Mouse (Mus musculus) midbrain, embryonic 14.5 days (tissue): ENCODE measurements at regions not wholly inside any gene's neighbourhood (a gene's known extent, or its start where the extent isn't known, plus 50 kb on each side); places are given as distances from the start of the nearest gene placed in this dataset.

ENCODE experiments used
- ATAC-seq: fragments of 200-750 bp; cut with Nextera tagmentation; 2 replicates; pipeline ENCODE4 v1.8.0; 2017; ENCODE audit warnings: moderate number of reproducible peaks, moderate library complexity; ENCODE audit not compliant: low FRiP score, low TSS enrichment
- DNase-seq: peaks from one replicate; pipeline ENCODE4 v3.0.0-alpha.2; 2015
- H3K27ac ChIP-seq: fragments of 300-500 bp; sonication (generic); replicated peaks from 2 replicates; pipeline ENCODE4 v1.5.1; 2014; ENCODE audit warnings: mild to moderate bottlenecking, low read depth, low read length, moderate library complexity
- H3K27me3 ChIP-seq: fragments of 300-500 bp; sonication (generic); 2 replicates; pipeline ENCODE4 v1.6.1; 2014; ENCODE audit warnings: low read length, control low read depth, mixed read lengths; ENCODE audit not compliant: control insufficient read depth, insufficient read depth
- H3K36me3 ChIP-seq: fragments of 300-500 bp; sonication (generic); 2 replicates; pipeline ENCODE4 v1.6.1; 2014; ENCODE audit warnings: low read length, control low read depth; ENCODE audit not compliant: control insufficient read depth, insufficient read depth
- H3K4me1 ChIP-seq: fragments of 300-500 bp; sonication (generic); 2 replicates; pipeline ENCODE4 v1.6.1; 2014; ENCODE audit warnings: mild to moderate bottlenecking, antibody characterized with exemption, low read length, control low read depth; ENCODE audit not compliant: control insufficient read depth, insufficient read depth
- H3K4me2 ChIP-seq: fragments of 300-500 bp; sonication (generic); 2 replicates; pipeline ENCODE4 v1.6.1; 2014; ENCODE audit warnings: mild to moderate bottlenecking, low read length, moderate library complexity
- H3K4me3 ChIP-seq: fragments of 300-500 bp; sonication (generic); replicated peaks from 2 replicates; pipeline ENCODE4 v1.5.1; 2014; ENCODE audit warnings: low read depth, low read length
- H3K9ac ChIP-seq: fragments of 300-500 bp; sonication (generic); replicated peaks from 2 replicates; pipeline ENCODE4 v1.6.1; 2014; ENCODE audit warnings: mild to moderate bottlenecking, low read length, moderate library complexity
- H3K9me3 ChIP-seq: fragments of 300-500 bp; sonication (generic); 2 replicates; pipeline ENCODE4 v1.6.1; 2016; ENCODE audit warnings: low read length, control low read depth, mixed read lengths; ENCODE audit not compliant: control insufficient read depth
- WGBS: fragments of 180-500 bp; shearing (Covaris S2); extraction: QIAGEN DNeasy Blood & Tissue Kit; methylation state at CpG from one replicate; pipeline ENCODE4 v1.1.7; 2014; 5-methylcytosine and 5-hydroxymethylcytosine counted together

DNA sequence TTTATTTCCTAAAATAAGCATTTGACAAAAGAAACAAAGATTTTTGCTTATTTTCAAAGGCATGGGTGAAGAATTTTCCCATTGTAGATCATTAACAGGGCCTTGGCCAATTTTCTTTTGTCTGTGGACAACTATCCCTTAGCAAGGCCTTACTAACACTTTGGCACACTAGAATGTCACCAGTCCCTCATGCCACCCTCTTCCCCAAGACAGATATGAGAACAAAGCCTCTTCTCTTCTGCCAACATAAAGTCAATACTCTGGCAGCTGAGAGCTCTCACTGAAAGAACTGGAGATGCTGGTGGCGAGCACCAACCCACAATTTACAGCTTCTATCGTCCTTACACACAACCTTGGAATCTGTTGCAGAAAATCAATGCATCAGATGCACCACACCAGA lies 215.1 kb upstream of the Tmeff2 start:
- Histone ChIP-seq H3K9ac (no peak overlapping the region), H3K27me3 (no peaks in the 10 kb centered on the region), H3K9me3 (no peaks in the 10 kb centered on the region), H3K4me3 (no peak overlapping the region), H3K4me1 (no peaks in the 10 kb centered on the region), H3K4me2 (no peak overlapping the region), H3K27ac (no peak overlapping the region; the same call in 1 of the 2 replicates), H3K36me3 (no peaks in the 10 kb centered on the region)
- 66% methylated on average over 2 of the region's 2 CpGs for WGBS
- ATAC-seq (no peak), DNase-seq (no peak)

DNA sequence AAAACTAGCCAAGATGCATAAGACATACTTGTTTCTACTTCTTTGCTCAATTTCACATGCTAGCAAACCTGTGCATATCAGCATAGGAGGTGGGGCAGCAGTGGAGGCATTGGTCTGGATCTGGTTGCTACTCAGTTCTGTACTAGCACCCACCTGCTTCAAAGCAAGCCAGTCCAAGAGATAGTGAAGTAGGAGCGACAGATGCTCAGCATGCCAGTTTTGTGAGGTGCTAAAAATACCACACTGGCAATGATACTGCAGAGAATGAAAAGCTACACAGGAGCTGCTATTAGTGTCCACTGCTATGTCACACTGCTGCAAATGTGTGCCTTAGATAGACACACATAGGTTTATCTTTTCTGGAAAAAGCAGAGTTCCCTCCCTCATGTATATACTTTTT lies 203.5 kb upstream of the Tmeff2 start:
- Histone ChIP-seq H3K27ac (no peak overlapping the region), H3K4me2 (no peak overlapping the region), H3K36me3 (no peaks in the 10 kb centered on the region), H3K9ac (no peak overlapping the region), H3K4me1 (no peaks in the 10 kb centered on the region), H3K4me3 (no peak overlapping the region), H3K9me3 (no peaks in the 10 kb centered on the region), H3K27me3 (no peaks in the 10 kb centered on the region)
- no peak for DNase-seq
- 92% methylated on average over 1 of the region's 1 CpGs for WGBS
- no peak for ATAC-seq

DNA sequence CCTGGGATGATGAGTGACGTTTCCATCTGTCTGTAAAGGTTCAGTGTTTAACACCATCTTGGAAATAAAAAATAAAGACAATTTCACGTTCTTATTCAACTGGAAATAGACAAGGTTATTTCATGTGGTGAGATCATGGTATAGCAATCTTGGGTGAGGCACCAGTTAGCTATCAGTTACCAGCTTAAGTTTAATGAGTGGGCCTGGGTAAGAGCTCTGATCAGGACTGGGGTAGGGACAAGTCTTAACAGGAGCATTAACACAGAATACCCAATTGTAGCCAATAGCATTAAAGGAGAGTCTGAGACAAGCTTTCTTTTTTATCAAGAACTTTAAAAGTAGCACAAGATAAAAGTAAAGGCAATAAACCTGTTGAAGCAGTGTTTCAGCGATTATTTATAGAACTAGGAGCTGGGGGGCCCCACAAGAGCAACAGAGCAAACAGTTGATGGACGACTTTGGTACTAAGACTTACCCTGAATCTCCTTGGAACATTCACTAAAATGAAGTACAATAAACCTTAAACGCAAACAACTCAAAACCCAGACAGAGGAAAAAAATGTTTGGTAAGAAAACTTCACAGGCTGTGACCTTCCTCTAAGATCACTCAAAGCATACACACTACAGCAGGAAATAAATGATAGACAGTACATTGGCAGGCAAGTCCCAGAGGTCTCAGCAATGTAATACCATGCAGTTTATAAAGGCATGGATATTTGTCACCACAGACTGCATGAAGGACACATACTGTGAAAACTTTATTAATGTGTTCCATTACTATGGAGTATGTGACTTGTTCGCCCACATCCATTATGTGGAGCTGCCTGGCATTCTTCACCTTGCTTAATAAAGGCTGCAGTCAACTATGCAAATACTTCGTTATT lies 202.9 kb upstream of the Tmeff2 start:
- no peak for ATAC-seq
- 86% methylated on average over 7 of the region's 7 CpGs for WGBS
- Histone ChIP-seq H3K36me3 (no peaks in the 10 kb centered on the region), H3K4me2 (no peak overlapping the region), H3K9me3 (no peaks in the 10 kb centered on the region), H3K4me3 (no peak overlapping the region), H3K27ac (no peak overlapping the region), H3K9ac (no peak overlapping the region), H3K27me3 (no peaks in the 10 kb centered on the region), H3K4me1 (no peaks in the 10 kb centered on the region)
- DNase-seq = no peak

DNA sequence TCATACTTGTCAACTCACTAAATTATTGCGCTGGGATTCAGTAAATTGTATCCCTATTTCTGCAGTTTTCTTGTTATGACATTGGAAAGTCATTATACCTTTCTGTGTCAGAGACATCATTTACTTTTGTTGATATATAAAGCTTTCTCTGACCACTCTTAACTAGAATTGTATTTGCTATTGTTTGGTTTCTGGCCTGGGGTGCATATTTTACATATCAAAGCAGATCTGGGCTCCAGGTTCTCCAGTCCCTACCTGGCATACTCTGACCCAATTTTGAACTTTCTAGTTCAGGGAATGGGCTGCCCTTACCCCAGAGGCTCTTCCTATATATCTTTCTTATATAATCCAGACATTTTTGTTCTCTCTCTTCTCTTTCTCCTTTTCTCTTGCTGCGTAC lies 195.8 kb upstream of the Tmeff2 start:
- no peak for DNase-seq
- 92% methylated on average over 2 of the region's 2 CpGs for WGBS
- H3K4me2 ChIP-seq = no peak overlapping the region
- no peaks in the 10 kb centered on the region; the same call in 1 of the 2 replicates for H3K9me3 ChIP-seq
- ATAC-seq = no peak
- no peaks in the 10 kb centered on the region for H3K4me1 ChIP-seq
- H3K27me3 ChIP-seq = no peaks in the 10 kb centered on the region
- H3K36me3 ChIP-seq = no peaks in the 10 kb centered on the region
- no peak overlapping the region for H3K9ac ChIP-seq
- H3K27ac ChIP-seq = no peak overlapping the region
- no peak overlapping the region for H3K4me3 ChIP-seq

DNA sequence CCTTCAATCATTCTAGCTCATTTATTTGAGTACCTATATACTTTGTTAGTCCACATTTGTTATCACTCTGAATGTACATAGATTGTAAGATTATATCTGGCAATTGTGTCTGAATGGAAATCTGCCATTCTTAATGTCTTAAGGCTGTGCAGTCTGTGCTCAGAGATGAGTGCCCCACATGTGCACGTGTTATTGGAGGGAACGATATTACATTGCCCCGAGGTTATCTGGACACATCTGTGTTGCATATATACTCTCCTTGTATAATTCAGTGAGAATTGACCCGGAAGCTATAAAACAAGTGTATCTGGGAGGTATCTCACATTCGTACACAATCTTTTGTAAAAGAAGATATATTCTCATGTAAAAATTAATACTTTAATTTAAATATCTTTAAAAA lies 155.4 kb upstream of the Tmeff2 start:
- WGBS = 75% methylated on average over 5 of the region's 5 CpGs
- Histone ChIP-seq H3K4me1 (no peaks in the 10 kb centered on the region), H3K9me3 (no peaks in the 10 kb centered on the region), H3K9ac (no peak overlapping the region), H3K4me3 (no peak overlapping the region), H3K36me3 (no peaks in the 10 kb centered on the region), H3K27ac (no peak overlapping the region), H3K4me2 (no peak overlapping the region), H3K27me3 (no peaks in the 10 kb centered on the region)
- ATAC-seq (no peak), DNase-seq (peak; percentile 1)

DNA sequence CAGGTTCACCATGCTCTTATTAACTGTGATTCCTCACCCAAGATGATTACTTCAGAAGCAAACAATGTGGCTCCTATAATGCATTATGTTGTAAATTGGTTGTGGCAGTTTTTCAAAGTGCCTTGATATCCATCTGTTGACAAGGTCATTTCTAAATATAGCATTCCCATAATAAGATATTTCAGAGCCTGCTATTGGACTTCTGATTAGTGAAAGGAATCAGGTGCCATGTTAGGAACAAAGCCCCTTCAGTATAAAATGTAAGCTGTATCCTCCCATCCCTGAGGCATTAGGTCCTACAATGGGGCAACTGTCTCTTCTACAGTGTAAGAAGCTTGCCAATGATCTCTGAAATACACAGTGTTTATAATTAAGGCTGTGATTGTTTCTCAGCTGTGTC lies 130.2 kb upstream of the Tmeff2 start:
- Histone ChIP-seq H3K36me3 (no peaks in the 10 kb centered on the region), H3K27me3 (no peaks in the 10 kb centered on the region), H3K4me3 (no peak overlapping the region), H3K4me2 (no peak overlapping the region), H3K27ac (no peak overlapping the region), H3K4me1 (no peaks in the 10 kb centered on the region), H3K9ac (no peak overlapping the region), H3K9me3 (no peaks in the 10 kb centered on the region)
- DNase-seq (no peak), ATAC-seq (no peak)

DNA sequence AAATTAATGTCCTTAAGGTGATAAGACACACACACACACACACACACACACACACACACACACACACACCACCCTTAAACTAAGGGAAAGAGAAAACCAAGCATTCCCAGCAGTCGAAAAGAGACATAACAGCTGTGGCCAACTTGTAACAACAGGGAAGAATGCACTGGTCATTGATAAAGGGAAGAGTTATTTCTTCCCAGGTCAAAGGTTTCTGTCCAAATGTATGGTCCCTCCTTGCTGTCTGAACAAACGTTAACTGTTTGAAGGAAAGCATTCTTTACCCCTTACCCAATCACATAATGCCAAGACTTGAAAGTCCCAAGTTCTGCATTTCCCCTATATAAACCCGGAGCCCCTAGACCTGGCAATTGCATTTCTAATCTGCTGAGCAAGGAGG lies 105.2 kb upstream of the Tmeff2 start:
- Histone ChIP-seq H3K4me3 (no peak overlapping the region), H3K9ac (no peak overlapping the region), H3K4me1 (no peaks in the 10 kb centered on the region), H3K9me3 (no peaks in the 10 kb centered on the region), H3K27ac (no peak overlapping the region), H3K36me3 (no peaks in the 10 kb centered on the region), H3K27me3 (no peaks in the 10 kb centered on the region), H3K4me2 (no peak overlapping the region)
- DNase-seq = no peak
- WGBS = 70% methylated on average over 3 of the region's 3 CpGs
- ATAC-seq = no peak

DNA sequence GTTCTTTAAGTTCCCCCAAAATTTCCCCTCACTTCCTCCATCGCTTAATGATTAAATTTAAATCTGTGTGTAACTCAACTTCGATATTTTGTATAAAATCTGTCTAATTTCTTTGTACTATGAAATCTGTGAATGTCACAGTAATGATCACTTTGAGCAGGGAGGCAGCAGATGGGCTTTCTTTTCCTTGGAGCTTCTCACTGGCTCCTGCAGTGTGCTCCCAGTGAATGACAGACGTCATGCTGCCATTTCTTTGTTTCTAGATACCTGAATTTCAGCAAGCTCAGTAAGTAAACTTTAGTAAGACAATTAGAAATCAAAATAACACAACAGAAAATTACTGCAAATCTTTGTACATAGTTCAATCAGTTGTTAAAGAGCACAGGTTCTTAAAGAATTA lies 102.3 kb upstream of the Tmeff2 start:
- no peak overlapping the region for H3K4me3 ChIP-seq
- no peaks in the 10 kb centered on the region for H3K27me3 ChIP-seq
- no peak overlapping the region for H3K9ac ChIP-seq
- no peaks in the 10 kb centered on the region for H3K36me3 ChIP-seq
- 39% methylated on average over 3 of the region's 3 CpGs for WGBS
- no peak overlapping the region for H3K4me2 ChIP-seq
- ATAC-seq (no peak), DNase-seq (no peak)
- H3K4me1 ChIP-seq = no peaks in the 10 kb centered on the region
- no peak overlapping the region for H3K27ac ChIP-seq
- no peaks in the 10 kb centered on the region for H3K9me3 ChIP-seq

DNA sequence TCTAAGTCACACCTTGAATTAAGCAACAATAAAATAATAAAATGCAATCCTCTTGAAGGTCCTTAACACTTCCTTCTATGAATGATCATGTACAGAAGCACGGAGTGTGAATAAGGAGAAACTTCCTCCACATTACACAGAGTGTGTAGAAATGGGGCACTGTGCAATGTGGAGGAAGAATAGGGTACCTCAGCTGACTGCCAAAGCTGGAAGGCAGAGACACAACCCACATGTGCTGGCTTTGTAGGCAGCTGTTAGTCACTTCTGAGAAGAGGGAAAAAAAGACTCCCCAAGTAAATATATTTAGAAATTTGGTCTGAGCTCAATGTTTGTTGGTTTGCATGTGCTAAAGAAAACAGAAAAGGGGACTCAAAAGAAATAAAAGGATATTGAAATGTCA lies 94.1 kb upstream of the Tmeff2 start:
- no peaks in the 10 kb centered on the region for H3K27me3 ChIP-seq
- H3K4me3 ChIP-seq = no peak overlapping the region
- no peak overlapping the region for H3K27ac ChIP-seq
- H3K36me3 ChIP-seq = no peaks in the 10 kb centered on the region
- no peak overlapping the region for H3K4me2 ChIP-seq
- H3K4me1 ChIP-seq = no peaks in the 10 kb centered on the region
- H3K9me3 ChIP-seq = no peaks in the 10 kb centered on the region
- DNase-seq (no peak), ATAC-seq (no peak)
- no peak overlapping the region for H3K9ac ChIP-seq
- 63% methylated on average over 1 of the region's 1 CpGs for WGBS
